Mouse (Mus musculus): ENCODE results near the gene Mtmr4. TPM values are rescaled to one million over a fixed set of nuclear protein-coding genes. Genes with fewer than 3 reads are reported as not detected.

Mtmr4 gene
- total RNA-seq, 2 experiments from 2014 or later, result 72.8 to 89.7 TPM

GRCm38 (mm10) chr11:87609264-87609663 lies 17.3 kb downstream of the Mtmr4 start:
- no peak for DNase-seq (ENCODE audit: extremely low spot score in 1 of 2, low spot score in 1 of 2)

- no peak for DNase-seq (ENCODE audit: extremely low spot score in 1 of 2, low spot score in 1 of 2)
Observed at GRCm38 (mm10) chr11:87611547-87611946, 19.6 kb downstream of the Mtmr4 start.

GRCm38 (mm10) chr11:87613972-87614371 lies 22.0 kb downstream of the Mtmr4 start:
- no peak for DNase-seq (ENCODE audit: extremely low spot score in 1 of 2, low spot score in 1 of 2)

GRCm38 (mm10) chr11:87615551-87615950 lies 23.6 kb downstream of the Mtmr4 start:
- DNase-seq (ENCODE audit: extremely low spot score in 1 of 2, low spot score in 1 of 2), result no peak

- DNase-seq (ENCODE audit: extremely low spot score in 1 of 2, low spot score in 1 of 2), result no peak
Observed at GRCm38 (mm10) chr11:87615952-87616351, 24.0 kb downstream of the Mtmr4 start.

GRCm38 (mm10) chr11:87616790-87617474 lies 25.0 kb downstream of the Mtmr4 start, which contains the start of gene Hsf5:
Hsf5 (plus strand) TSS chr11:87617164.
- DNase-seq (ENCODE audit: extremely low spot score in 1 of 2, low spot score in 1 of 2), result no peak

GRCm38 (mm10) chr11:87617606-87618005 lies 25.6 kb downstream of the Mtmr4 start:
- DNase-seq (ENCODE audit: extremely low spot score in 1 of 2, low spot score in 1 of 2), result no peak

GRCm38 (mm10) chr11:87623160-87623559 lies 31.2 kb downstream of the Mtmr4 start:
- DNase-seq (ENCODE audit: extremely low spot score in 1 of 2, low spot score in 1 of 2), result no peak

GRCm38 (mm10) chr11:87629859-87630258 lies 37.9 kb downstream of the Mtmr4 start:
- no peak for DNase-seq (ENCODE audit: extremely low spot score in 1 of 2, low spot score in 1 of 2)

GRCm38 (mm10) chr11:87638793-87639192 lies 46.8 kb downstream of the Mtmr4 start:
- no peak for DNase-seq (ENCODE audit: extremely low spot score in 1 of 2, low spot score in 1 of 2)

- DNase-seq (ENCODE audit: extremely low spot score in 1 of 2, low spot score in 1 of 2), result no peak
Observed at GRCm38 (mm10) chr11:87639206-87639605, 47.2 kb downstream of the Mtmr4 start.

GRCm38 (mm10) chr11:87642865-87643264 lies 50.9 kb downstream of the Mtmr4 start:
- no peak for DNase-seq (ENCODE audit: extremely low spot score in 1 of 2, low spot score in 1 of 2)

- no peak for DNase-seq (ENCODE audit: extremely low spot score in 1 of 2, low spot score in 1 of 2)
Observed at GRCm38 (mm10) chr11:87654693-87655092, 62.7 kb downstream of the Mtmr4 start.

- DNase-seq (ENCODE audit: extremely low spot score in 1 of 2, low spot score in 1 of 2), result no peak
Observed at GRCm38 (mm10) chr11:87659216-87659615, 67.3 kb downstream of the Mtmr4 start.

GRCm38 (mm10) chr11:87662407-87662806 lies 70.4 kb downstream of the Mtmr4 start, which contains the start of gene Rnf43:
Rnf43 (plus strand) TSS chr11:87662722.
- DNase-seq (ENCODE audit: extremely low spot score in 1 of 2, low spot score in 1 of 2), result peak; percentile 63 to 89

- DNase-seq (ENCODE audit: extremely low spot score in 1 of 2, low spot score in 1 of 2), result no peak
Observed at GRCm38 (mm10) chr11:87662822-87663221, 70.9 kb downstream of the Mtmr4 start.

- no peak for DNase-seq (ENCODE audit: extremely low spot score in 1 of 2, low spot score in 1 of 2)
Observed at GRCm38 (mm10) chr11:87663948-87664347, 72.0 kb downstream of the Mtmr4 start.

- DNase-seq (ENCODE audit: extremely low spot score in 1 of 2, low spot score in 1 of 2), result no peak
Observed at GRCm38 (mm10) chr11:87664521-87664920, 72.6 kb downstream of the Mtmr4 start.

- DNase-seq (ENCODE audit: extremely low spot score in 1 of 2, low spot score in 1 of 2), result no peak
Observed at GRCm38 (mm10) chr11:87665224-87665623, 73.3 kb downstream of the Mtmr4 start.

GRCm38 (mm10) chr11:87665658-87666057 lies 73.7 kb downstream of the Mtmr4 start:
- no peak for DNase-seq (ENCODE audit: extremely low spot score in 1 of 2, low spot score in 1 of 2)

All from layer of hippocampus, postnatal 25 days (tissue).